Mouse (Mus musculus) T-helper 17 cell (primary cell): ENCODE measurements at regions not wholly inside any gene's neighbourhood (a gene's known extent, or its start where the extent isn't known, plus 50 kb on each side); places are given as distances from the start of the nearest gene placed in this dataset.

Experiments
- in situ Hi-C, 2 experiments: fragments of 300-600 bp; cut with MboI, MseI; formaldehyde crosslinking; loops; 1 replicate in 1 of 2; 2 replicates in 1 of 2; pipeline ENCODE4 v1.15.1; 2025; ENCODE audit warnings: high pct_unique_total_duplicates in 2 of 2

DNA sequence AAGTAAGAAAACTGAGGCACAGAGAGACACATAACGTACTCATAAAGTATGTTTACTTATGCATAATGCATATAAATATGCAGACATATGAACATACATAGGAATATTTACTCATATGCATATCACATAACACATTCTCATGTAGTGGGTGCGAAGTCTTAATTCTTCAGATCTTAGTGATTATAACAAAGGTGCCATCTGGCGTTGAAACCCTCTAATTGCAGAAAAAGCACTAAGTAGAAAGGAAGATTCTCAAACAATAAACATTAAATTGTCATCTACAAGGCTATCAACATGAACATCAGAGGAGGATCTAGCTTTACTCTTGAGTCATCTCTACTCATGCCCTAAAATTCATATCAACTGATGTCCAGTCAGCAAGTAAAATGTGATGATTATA, 314.2 kb upstream of the 2610301B20Rik start:
- in situ Hi-C loops = loop anchor here in 1 of 2 experiments (10.0 kb wide), 1 partner anchor 965 kb away; no protein-coding TSS in a partner anchor

DNA sequence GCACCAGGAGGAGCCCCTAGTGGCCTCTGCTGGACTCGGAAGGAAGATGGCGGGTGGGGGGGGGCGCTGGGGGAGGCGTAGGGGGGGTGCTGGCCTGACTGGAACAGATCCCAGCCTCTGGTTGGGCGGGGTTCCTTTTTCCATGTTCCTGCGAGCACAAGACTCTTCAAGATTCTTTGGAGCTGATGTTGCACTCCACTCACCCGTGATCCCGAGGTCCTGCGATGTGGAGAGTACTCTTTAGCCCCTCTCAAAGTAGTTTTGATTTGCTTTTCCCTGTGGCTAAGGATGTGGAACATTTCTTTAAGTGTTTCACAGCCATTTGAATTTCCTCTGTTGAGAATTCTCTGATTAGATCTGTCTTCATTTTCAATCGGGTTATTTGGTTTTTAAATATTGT, 269.8 kb upstream of the 2610301B20Rik start:
- in situ Hi-C loops = loop anchor here in 1 of 2 experiments (10.0 kb wide), 1 partner anchor 670 kb away; no protein-coding TSS in a partner anchor

GRCm38 (mm10) chr4:10607855-10608576, 266.3 kb upstream of the 2610301B20Rik start:
- in situ Hi-C loops = loop anchor here in 1 of 2 experiments (10.0 kb wide), 1 partner anchor 667 kb away; no protein-coding TSS in a partner anchor

GRCm38 (mm10) chr4:10610784-10611183, 263.5 kb upstream of the 2610301B20Rik start:
- in situ Hi-C loops = no loop called here
